Mouse (Mus musculus): ENCODE results near the gene Nbea. TPM values are rescaled to one million over a fixed set of nuclear protein-coding genes. Genes with fewer than 3 reads are reported as not detected.

The Nbea gene
- polyA plus RNA-seq, 1 experiment from 2014 or later = 33.6 TPM

GRCm38 (mm10) chr3:55785266-55785980, 398.1 kb downstream of the Nbea start:
- ATAC-seq (no peak), DNase-seq (ENCODE audit: low read depth, low spot score) (no peak)
- no peaks in the 10 kb centered on the region for H3K27me3 ChIP-seq
- in situ Hi-C loops (cut with MboI; ENCODE audit: low pct_unique_long_range_greater_than_20kb) = no loop called here
- TF ChIP-seq CTCF (IDR thresholded peaks at IDR 0.05) = no peak
- ChIA-PET POLR2A (no interaction called here), CTCF (interaction anchor here (1.5 to 1.7 kb wide), 2 partner anchors 9 to 18 kb away, joined by 4 read pairs; no protein-coding TSS in a partner anchor)

GRCm38 (mm10) chr3:55784101-55784500, 399.4 kb downstream of the Nbea start:
- no peaks in the 10 kb centered on the region for H3K27me3 ChIP-seq
- CTCF ChIA-PET = no interaction called here
- TF ChIP-seq CTCF (IDR thresholded peaks at IDR 0.05) = no peak
- no peak for ATAC-seq
- POLR2A ChIA-PET = no interaction called here
- in situ Hi-C loops (cut with MboI; ENCODE audit: low pct_unique_long_range_greater_than_20kb) = no loop called here
- DNase-seq (ENCODE audit: low read depth, low spot score) = no peak

- DNase-seq (ENCODE audit: low read depth, low spot score) = no peak
- no peaks in the 10 kb centered on the region for H3K27me3 ChIP-seq
- in situ Hi-C loops (cut with MboI; ENCODE audit: low pct_unique_long_range_greater_than_20kb) = no loop called here
- ChIA-PET POLR2A (no interaction called here), CTCF (interaction anchor here (0.8 to 1.7 kb wide), 2 partner anchors 13 to 19 kb away, joined by 3 to 4 read pairs; no protein-coding TSS in a partner anchor)
- TF ChIP-seq CTCF (IDR thresholded peaks at IDR 0.05) = no peak
- ATAC-seq = no peak
These were observed 400.1 kb downstream of the Nbea start for GRCm38 (mm10) chr3:55783171-55784081.

GRCm38 (mm10) chr3:55782771-55783170, 400.7 kb downstream of the Nbea start:
- no peak for TF ChIP-seq CTCF (IDR thresholded peaks at IDR 0.05)

GRCm38 (mm10) chr3:55782056-55782687, 401.3 kb downstream of the Nbea start, which contains the start of gene Mab21l1:
TSS of gene Mab21l1 (plus strand) at chr3:55782510.
- ChIA-PET POLR2A (interaction anchor here (1.2 kb wide), 1 partner anchor 13 kb away, joined by 3 read pairs; no protein-coding TSS in a partner anchor), CTCF (interaction anchor here (0.8 to 1.7 kb wide), 5 partner anchors 12 to 275 kb away, joined by 3 to 5 read pairs (median 3); no protein-coding TSS in a partner anchor)
- ATAC-seq (no peak), DNase-seq (ENCODE audit: low read depth, low spot score) (no peak)
- in situ Hi-C loops (cut with MboI; ENCODE audit: low pct_unique_long_range_greater_than_20kb) = no loop called here
- H3K27me3 ChIP-seq = no peaks in the 10 kb centered on the region
- TF ChIP-seq CTCF (IDR thresholded peaks at IDR 0.05) = no peak

More at GRCm38 (mm10) chr3:55782771-55783170, 400.7 kb downstream of the Nbea start:
- ATAC-seq (no peak), DNase-seq (ENCODE audit: low read depth, low spot score) (no peak)
- no peaks in the 10 kb centered on the region for H3K27me3 ChIP-seq
- in situ Hi-C loops (cut with MboI; ENCODE audit: low pct_unique_long_range_greater_than_20kb) = no loop called here
- ChIA-PET POLR2A (no interaction called here), CTCF (interaction anchor here (0.8 to 1.7 kb wide), 2 partner anchors 13 to 19 kb away, joined by 3 to 4 read pairs; no protein-coding TSS in a partner anchor)

- no peak for TF ChIP-seq CTCF (IDR thresholded peaks at IDR 0.05)
- DNase-seq (ENCODE audit: low read depth, low spot score) = no peak
- ChIA-PET CTCF (interaction anchor here (0.9 to 1.6 kb wide), 5 partner anchors 12 to 274 kb away, joined by 3 to 5 read pairs (median 3); no protein-coding TSS in a partner anchor), POLR2A (interaction anchor here (0.7 to 1.2 kb wide), 2 partner anchors 13 to 29 kb away, joined by 3 to 4 read pairs; no protein-coding TSS in a partner anchor)
- H3K27me3 ChIP-seq = no peaks in the 10 kb centered on the region
- in situ Hi-C loops (cut with MboI; ENCODE audit: low pct_unique_long_range_greater_than_20kb) = no loop called here
- ATAC-seq = no peak
These were observed 402.0 kb downstream of the Nbea start for GRCm38 (mm10) chr3:55781429-55782055.

- no peak for DNase-seq (ENCODE audit: low read depth, low spot score)
- in situ Hi-C loops (cut with MboI; ENCODE audit: low pct_unique_long_range_greater_than_20kb) = no loop called here
- TF ChIP-seq CTCF (IDR thresholded peaks at IDR 0.05) = no peak
- ChIA-PET POLR2A (interaction anchor here (0.7 to 1.2 kb wide), 2 partner anchors 15 to 30 kb away, joined by 3 to 4 read pairs; no protein-coding TSS in a partner anchor), CTCF (interaction anchor here (1.5 to 1.7 kb wide), 3 partner anchors 9 to 16 kb away, joined by 3 to 4 read pairs (median 4); no protein-coding TSS in a partner anchor)
- no peaks in the 10 kb centered on the region for H3K27me3 ChIP-seq
- ATAC-seq = no peak
These were observed 403.1 kb downstream of the Nbea start for GRCm38 (mm10) chr3:55780120-55781070.

GRCm38 (mm10) chr3:55778764-55779730, 404.5 kb downstream of the Nbea start:
- in situ Hi-C loops (cut with MboI; ENCODE audit: low pct_unique_long_range_greater_than_20kb) = no loop called here
- H3K27me3 ChIP-seq = no peaks in the 10 kb centered on the region
- ATAC-seq (no peak), DNase-seq (ENCODE audit: low read depth, low spot score) (no peak)
- ChIA-PET CTCF (interaction anchor here (0.8 to 1.7 kb wide), 2 partner anchors 11 to 31 kb away, joined by 4 read pairs; no protein-coding TSS in a partner anchor), POLR2A (no interaction called here)
- no peak for TF ChIP-seq CTCF (IDR thresholded peaks at IDR 0.05)

All from Patski (cell line).